Comparison of ENCODE assay signal across 8 mouse cellular contexts in genomic region chr11:119044551-119045337, GRCm38 (mm10). TPM values are rescaled to one million over a fixed set of nuclear protein-coding genes. Genes with fewer than 3 reads are reported as not detected.
DNase-seq lines count a peak whose midpoint lies in the region; ATAC-seq lines count a peak whose summit lies in the region.

No protein-coding gene starts in this region.

- peak overlapping the region; percentile 31; the same call in 1 of the 2 replicates for H3K27ac ChIP-seq in embryonic facial prominence, embryonic 14.5 days (replicated peaks; ENCODE audit: low read depth, low read length)
- no peak overlapping the region for H3K27ac ChIP-seq in intestine, embryonic 16.5 days (ENCODE audit: low read length)
- H3K27ac ChIP-seq in liver, embryonic 15.5 days (replicated peaks), result no peak overlapping the region

- no peaks in the 10 kb centered on the region for H3K36me3 ChIP-seq in embryonic facial prominence, embryonic 14.5 days (ENCODE audit: control insufficient read depth, insufficient read depth, low read length)
- H3K36me3 ChIP-seq in intestine, embryonic 16.5 days (ENCODE audit: control insufficient read depth, insufficient read depth, low read length), result no peaks in the 10 kb centered on the region
- no peaks in the 10 kb centered on the region for H3K36me3 ChIP-seq in liver, embryonic 15.5 days (replicated peaks)

- H3K9me3 ChIP-seq in embryonic facial prominence, embryonic 14.5 days (ENCODE audit: control insufficient read depth, low read length), result no peaks in the 10 kb centered on the region
- H3K9me3 ChIP-seq in intestine, embryonic 16.5 days (ENCODE audit: control insufficient read depth, low read length), result no peaks in the 10 kb centered on the region
- H3K9me3 ChIP-seq in liver, embryonic 15.5 days (replicated peaks), result no peaks in the 10 kb centered on the region

- WGBS in embryonic facial prominence, embryonic 14.5 days, result 6% methylated on average over 26 of the region's 41 CpGs
- 3% methylated on average over 41 of the region's 41 CpGs for WGBS in intestine, embryonic 16.5 days
- WGBS in liver, embryonic 15.5 days (ENCODE audit: insufficient replicate concordance), result 4% methylated on average over 41 of the region's 41 CpGs

- H3K4me2 ChIP-seq in embryonic facial prominence, embryonic 14.5 days (ENCODE audit: low read depth, low read length), result peak overlapping the region; percentile 45
- H3K4me2 ChIP-seq in intestine, embryonic 16.5 days (ENCODE audit: low read depth, low read length), result peak overlapping the region; percentile 39
- peak overlapping the region; percentile 40 for H3K4me2 ChIP-seq in liver, embryonic 15.5 days

- H3K4me1 ChIP-seq in embryonic facial prominence, embryonic 14.5 days (ENCODE audit: control insufficient read depth, insufficient read depth, low read length), result peaks cover 51% of the 10 kb centered on the region
- peaks cover 55% of the 10 kb centered on the region for H3K4me1 ChIP-seq in intestine, embryonic 16.5 days (ENCODE audit: control insufficient read depth, insufficient read depth, low read length)
- H3K4me1 ChIP-seq in liver, embryonic 15.5 days (replicated peaks), result peaks cover 66% of the 10 kb centered on the region

- DNase-seq in heart, adult 18-20 months, result peak; percentile 52 to 59
- no peak for DNase-seq in heart, adult 9 months (ENCODE audit: low spot score in 2 of 2)
- peak; percentile 40 for DNase-seq in embryonic facial prominence, embryonic 14.5 days (ENCODE audit: low spot score)
- DNase-seq in thymus, adult 18-20 months, result no peak
- DNase-seq in yolk sac, embryonic 10.5 days (ENCODE audit: low spot score), result no peak
- DNase-seq in natural killer cell, adult 2 months (ENCODE audit: low spot score in 2 of 2), result no peak

- no peak for ATAC-seq in embryonic facial prominence, embryonic 14.5 days (ENCODE audit: low read depth)
- ATAC-seq in intestine, embryonic 16.5 days, result peak; percentile 8; the same call in 1 of the 2 replicates
- ATAC-seq in liver, embryonic 15.5 days (ENCODE audit: insufficient read depth), result no peak

- H3K4me3 ChIP-seq in embryonic facial prominence, embryonic 14.5 days (ENCODE audit: low read depth, low read length), result peak overlapping the region; percentile 12; the same call in 1 of the 2 replicates
- H3K4me3 ChIP-seq in intestine, embryonic 16.5 days (ENCODE audit: low read length), result peak overlapping the region; percentile 23
- no peak overlapping the region for H3K4me3 ChIP-seq in liver, embryonic 15.5 days (replicated peaks)

- H3K27me3 ChIP-seq in embryonic facial prominence, embryonic 14.5 days (replicated peaks; ENCODE audit: control insufficient read depth, insufficient read depth, low read length), result peaks cover 76% of the 10 kb centered on the region
- peaks cover 70% of the 10 kb centered on the region for H3K27me3 ChIP-seq in intestine, embryonic 16.5 days (replicated peaks; ENCODE audit: control insufficient read depth, insufficient read depth, low read length)
- H3K27me3 ChIP-seq in liver, embryonic 15.5 days, result peaks cover 100% of the 10 kb centered on the region

- H3K9ac ChIP-seq in embryonic facial prominence, embryonic 14.5 days (ENCODE audit: low read depth, low read length), result peak overlapping the region; percentile 28; the same call in 1 of the 2 replicates
- peak overlapping the region; percentile 53; the same call in 1 of the 2 replicates for H3K9ac ChIP-seq in intestine, embryonic 16.5 days (ENCODE audit: low read depth, low read length)
- H3K9ac ChIP-seq in liver, embryonic 15.5 days, result no peak overlapping the region

RNA-seq across cellular contexts. Expression of gene Cbx8, which starts 4.0 kb away (rescaled TPM):
- total RNA-seq in heart, adult 18-20 months (2021), result 1 to 10 TPM; 3.1 to 4.0 TPM
- 9.6 and 10.1 TPM in 2 replicates for polyA plus RNA-seq in embryonic facial prominence, embryonic 14.5 days (2014; fragmentation: Nextera tagmentation; extraction: Ambion mirVana)
- 8.1 and 8.5 TPM in 2 replicates for polyA plus RNA-seq in intestine, embryonic 16.5 days (2015; fragmentation: Nextera tagmentation; extraction: Ambion mirVana)
- 3.3 and 3.5 TPM in 2 replicates for polyA plus RNA-seq in liver, embryonic 15.5 days (2015; fragmentation: Nextera tagmentation; extraction: Ambion mirVana)

RNA-seq across cellular contexts. Expression of gene Cbx2, which starts 22.0 kb away (rescaled TPM):
- total RNA-seq in heart, adult 18-20 months (2021), result 1 to 10 TPM; 1.5 to 2.6 TPM
- polyA plus RNA-seq in embryonic facial prominence, embryonic 14.5 days (2014; fragmentation: Nextera tagmentation; extraction: Ambion mirVana), result 23.9 and 28.3 TPM in 2 replicates
- polyA plus RNA-seq in intestine, embryonic 16.5 days (2015; fragmentation: Nextera tagmentation; extraction: Ambion mirVana), result 17.8 and 18.1 TPM in 2 replicates
- polyA plus RNA-seq in liver, embryonic 15.5 days (2015; fragmentation: Nextera tagmentation; extraction: Ambion mirVana), result 3.0 and 3.2 TPM in 2 replicates

RNA-seq across cellular contexts. Expression of gene Cbx4, which starts 41.3 kb away (rescaled TPM):
- total RNA-seq in heart, adult 18-20 months (2021), result 1 to 10 TPM; 6.5 to 7.2 TPM
- polyA plus RNA-seq in embryonic facial prominence, embryonic 14.5 days (2014; fragmentation: Nextera tagmentation; extraction: Ambion mirVana), result 11.0 and 13.5 TPM in 2 replicates
- 9.3 and 10.0 TPM in 2 replicates for polyA plus RNA-seq in intestine, embryonic 16.5 days (2015; fragmentation: Nextera tagmentation; extraction: Ambion mirVana)
- polyA plus RNA-seq in liver, embryonic 15.5 days (2015; fragmentation: Nextera tagmentation; extraction: Ambion mirVana), result 2.8 and 2.9 TPM in 2 replicates

RNA-seq across cellular contexts. Expression of gene Enpp7, which starts 56.8 kb away (rescaled TPM):
- total RNA-seq in heart, adult 18-20 months (2021), result not detected
- polyA plus RNA-seq in embryonic facial prominence, embryonic 14.5 days (2014; fragmentation: Nextera tagmentation; extraction: Ambion mirVana), result not detected in 2 replicates
- polyA plus RNA-seq in intestine, embryonic 16.5 days (2015; fragmentation: Nextera tagmentation; extraction: Ambion mirVana), result 0.57 and 1.7 TPM in 2 replicates
- polyA plus RNA-seq in liver, embryonic 15.5 days (2015; fragmentation: Nextera tagmentation; extraction: Ambion mirVana), result not detected in 2 replicates

Comparison
In these comparisons a context has a peak if more than half of its experiments do, and no peak if none do; other contexts are left out.
1. DNase-seq: peak in heart, adult 18-20 months (2 of 2) and embryonic facial prominence, embryonic 14.5 days (single experiment); none in heart, adult 9 months (0 of 2), thymus, adult 18-20 months (0 of 2), yolk sac, embryonic 10.5 days (single experiment) and natural killer cell, adult 2 months (0 of 2).
2. Peak in every context shown above with its lines, with median percentiles within 50 percentile points of each other: H3K4me2 ChIP-seq.